In the genomic region with DNA sequence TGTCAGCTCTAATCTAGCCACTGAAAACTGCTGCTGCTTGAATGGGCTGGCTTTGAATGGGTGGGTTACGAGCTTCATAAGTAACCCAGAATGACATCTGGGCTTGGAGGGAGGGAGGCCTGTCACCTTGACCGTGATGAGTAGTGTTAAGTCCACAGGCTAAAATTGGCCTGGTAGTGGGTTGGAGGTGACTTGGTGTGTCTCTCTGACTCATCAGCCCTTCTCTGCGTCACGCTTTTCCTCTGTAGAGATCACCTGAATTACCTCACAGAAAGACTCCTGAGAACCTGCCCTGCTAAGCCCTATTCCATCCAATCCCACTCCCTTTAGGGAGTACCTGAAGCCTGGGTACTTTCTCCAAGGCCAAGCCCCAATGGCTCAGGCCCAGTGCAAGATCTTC, we compare ENCODE assay signal across 29 mouse cellular contexts. TPM values are rescaled to one million over a fixed set of nuclear protein-coding genes. Genes with fewer than 3 reads are reported as not detected.
"Had no signal": no experiment of that assay in that cellular context is flagged by ENCODE, and none has a peak within 500 bp of the region (broad histone marks: within the 10 kb centered on the region; RNA-seq: fewer than 3 reads in every experiment).

No protein-coding gene starts in this region.

- H3K4me1 ChIP-seq: intestine, embryonic 15.5 days; liver, embryonic 13.5 days had no signal

- H3K9ac ChIP-seq: heart, embryonic 12.5 days; hindbrain, embryonic 12.5 days; hindbrain, embryonic 14.5 days; intestine, embryonic 15.5 days; limb, embryonic 12.5 days; liver, embryonic 13.5 days had no signal

- H3K36me3 ChIP-seq: heart, embryonic 10.5 days; heart, embryonic 12.5 days; hindbrain, embryonic 10.5 days; hindbrain, embryonic 12.5 days; intestine, embryonic 15.5 days; limb, embryonic 10.5 days; limb, embryonic 12.5 days; liver, embryonic 13.5 days had no signal

- H3K27me3 ChIP-seq: hindbrain, embryonic 12.5 days; intestine, embryonic 15.5 days had no signal

- H3K27ac ChIP-seq: gastrocnemius, adult 2 months; heart, embryonic 10.5 days; hindbrain, embryonic 10.5 days; hindbrain, embryonic 12.5 days; hindbrain, embryonic 14.5 days; intestine, embryonic 15.5 days; layer of hippocampus, adult 2 months; left cerebral cortex, adult 2 months; limb, embryonic 10.5 days; limb, embryonic 12.5 days; liver, embryonic 13.5 days had no signal

- H3K4me3 ChIP-seq: gastrocnemius, adult 2 months; heart, embryonic 10.5 days; heart, embryonic 12.5 days; hindbrain, embryonic 10.5 days; hindbrain, embryonic 12.5 days; intestine, embryonic 15.5 days; layer of hippocampus, adult 2 months; left cerebral cortex, adult 2 months; limb, embryonic 10.5 days; limb, embryonic 12.5 days; liver, embryonic 13.5 days had no signal

- H3K9me3 ChIP-seq: heart, embryonic 10.5 days; heart, embryonic 12.5 days; hindbrain, embryonic 10.5 days; hindbrain, embryonic 12.5 days; intestine, embryonic 15.5 days; limb, embryonic 10.5 days; limb, embryonic 12.5 days; liver, embryonic 13.5 days had no signal

- ATAC-seq: hindbrain, embryonic 16.5 days; inflammation-experienced regulatory T-cells, adult 6 months; intestine, embryonic 15.5 days; intestine, postnatal 0 days had no signal

- H3K4me2 ChIP-seq: heart, embryonic 12.5 days; hindbrain, embryonic 12.5 days; hindbrain, embryonic 14.5 days; intestine, embryonic 15.5 days; limb, embryonic 12.5 days; liver, embryonic 11.5 days; liver, embryonic 13.5 days had no signal

- DNase-seq: gastrocnemius, adult 2 months; gastrocnemius, postnatal 10 days; gastrocnemius, postnatal 25 days; heart, adult 18-20 months; heart, postnatal 10 days; heart, postnatal 4 days; kidney, adult 18-20 months; kidney, adult 8-10 months; kidney, postnatal 10 days; kidney, postnatal 25 days; kidney, postnatal 4 days; liver; liver, embryonic 13.5 days had no signal

RNA-seq across cellular contexts. Expression of a gene that starts 12.0 kb away (rescaled TPM):
- total RNA-seq: gastrocnemius, adult 2 months; gastrocnemius, postnatal 25 days; granulocyte monocyte progenitor cell, adult 5-6 weeks; heart, adult 8-10 months; left cerebral cortex, adult 2 months had no signal
- polyA plus RNA-seq: hindbrain, embryonic 14.5 days; hindbrain, embryonic 16.5 days; inflammation-experienced regulatory T-cells, adult 6 months; liver, embryonic 11.5 days had no signal
